Mouse (Mus musculus) left cerebral cortex, postnatal 25 days (tissue): Measurements from ENCODE around the gene 2310039H08Rik. TPM values are rescaled to one million over a fixed set of nuclear protein-coding genes. Genes with fewer than 3 reads are reported as not detected.

Source experiments
- DNase-seq, 2 experiments: peaks; one replicate each; pipeline ENCODE4 v3.0.0; 2022; ENCODE audit warnings: low spot score in 2 of 2, mixed read lengths in 1 of 2
- intact Hi-C: fragments of 180-260 bp; cut with DNase I; formaldehyde crosslinking; loops from one replicate; pipeline ENCODE4 v1.15.1; 2025
- total RNA-seq, 2 experiments: library from RNA; stranded (reverse); gene quantifications; 2 replicates each; pipeline ENCODE4 v1.2.3; 2021

Gene 2310039H08Rik
- total RNA-seq, 2 experiments from 2014 or later, result 5.7 to 10.8 TPM

- intact Hi-C loops, result no loop called here
- no peak for DNase-seq
Observed at GRCm38 (mm10) chr17:46796743-46797142, 24.3 kb downstream of the 2310039H08Rik start.

DNA sequence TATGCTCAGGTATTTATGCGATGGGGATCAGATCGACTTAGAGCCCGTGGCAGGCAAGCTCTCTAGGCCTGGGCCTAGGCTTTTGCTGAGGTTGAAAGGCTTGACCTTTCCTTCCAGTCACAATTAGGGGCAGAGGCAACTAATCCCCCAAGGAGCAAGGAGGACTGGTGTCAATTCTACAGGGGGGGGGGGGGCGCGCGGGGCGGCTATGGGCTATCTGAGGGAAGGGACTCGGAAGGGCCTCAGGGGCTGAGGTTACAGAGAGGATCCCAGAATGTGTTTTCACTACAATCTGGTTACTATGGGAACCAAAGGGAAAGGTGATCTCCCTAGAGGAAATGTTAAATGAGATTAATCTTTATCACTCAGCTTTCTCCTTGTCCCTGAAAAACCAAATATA is 25.0 kb downstream of the 2310039H08Rik start:
- DNase-seq, result no peak
- intact Hi-C loops, result no loop called here

DNA sequence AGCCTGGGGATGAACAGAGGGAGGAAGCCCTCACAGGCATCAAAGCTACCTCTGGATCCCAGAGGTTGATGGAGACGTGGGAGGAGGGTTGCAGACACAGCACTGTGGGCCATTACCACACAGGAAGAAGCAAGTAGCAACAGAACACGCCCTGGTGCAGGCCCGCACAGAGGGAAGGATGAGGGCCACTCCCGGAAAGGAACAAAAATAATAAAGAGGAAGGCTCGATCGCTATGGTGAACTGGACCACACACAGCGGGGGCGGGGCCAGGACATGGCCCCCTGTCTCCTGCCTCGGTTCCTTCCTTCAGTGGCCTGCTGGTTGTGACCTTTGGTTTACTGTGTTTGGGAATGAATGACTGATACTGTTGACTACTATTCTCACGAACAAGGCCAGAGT is 27.2 kb downstream of the 2310039H08Rik start:
- intact Hi-C loops, result no loop called here

DNA sequence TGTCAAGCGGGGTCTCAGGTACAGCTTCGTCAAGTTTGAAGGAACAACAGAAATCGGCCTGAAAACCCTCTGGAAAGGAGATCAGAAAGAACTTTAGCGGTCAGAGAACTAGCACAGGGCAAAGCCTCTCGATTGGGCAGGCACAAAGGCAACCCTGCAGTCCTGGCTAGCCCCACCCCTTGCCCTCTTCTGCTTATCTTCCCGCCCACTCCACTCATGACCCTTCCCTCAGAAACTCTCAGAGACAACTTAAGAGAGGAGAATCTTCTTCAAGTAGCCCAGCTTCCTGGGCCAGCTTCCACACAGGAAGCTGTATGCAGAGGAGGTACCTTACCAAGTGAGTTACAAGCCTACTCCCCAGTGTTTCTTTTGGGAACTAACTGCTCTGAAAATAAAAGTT is 29.3 kb downstream of the 2310039H08Rik start:
- no peak for DNase-seq
- intact Hi-C loops, result no loop called here

More for the DNA sequence above, 27.2 kb downstream of the 2310039H08Rik start:
- no peak for DNase-seq

DNA sequence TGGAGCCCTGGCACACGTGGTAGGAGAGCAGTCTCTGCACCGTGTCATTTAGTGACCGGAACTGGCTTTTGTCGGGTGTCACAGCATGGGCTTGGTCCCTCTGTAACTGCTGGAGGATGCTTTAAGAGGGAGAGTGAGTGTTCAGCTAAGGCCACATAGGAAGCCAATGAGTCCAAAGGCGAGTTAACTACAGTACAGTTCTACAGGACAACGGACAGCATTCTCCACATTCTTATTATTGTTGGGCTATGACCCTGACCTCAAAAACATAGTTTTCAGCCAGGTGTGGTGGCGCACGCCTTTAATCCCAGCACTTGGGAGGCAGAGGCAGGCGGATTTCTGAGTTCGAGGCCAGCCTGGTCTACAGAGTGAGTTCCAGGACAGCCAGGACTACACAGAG is 35.9 kb downstream of the 2310039H08Rik start:
- intact Hi-C loops, result no loop called here
- DNase-seq, result no peak

- DNase-seq, result no peak
- intact Hi-C loops, result no loop called here
Observed at GRCm38 (mm10) chr17:46809131-46809830, 36.8 kb downstream of the 2310039H08Rik start.

DNA sequence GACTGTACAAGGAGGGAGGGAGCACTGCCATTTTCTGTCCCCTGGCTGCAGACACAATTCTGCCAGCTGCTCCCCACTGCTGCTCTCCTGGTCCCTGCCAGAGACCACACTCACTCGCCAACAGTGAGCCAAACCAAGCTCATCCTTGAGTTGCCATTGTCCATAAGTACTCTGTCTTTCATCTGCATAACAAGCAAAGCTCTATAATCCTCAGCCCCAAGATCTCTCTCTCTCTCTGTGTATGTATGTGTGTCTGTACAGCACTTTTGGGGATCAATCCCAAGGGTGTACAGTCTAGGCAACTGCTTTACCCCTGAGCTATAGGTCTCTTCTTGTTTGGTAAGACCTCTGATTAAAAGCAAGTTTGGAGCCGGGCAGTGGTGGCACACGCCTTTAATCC is 38.2 kb downstream of the 2310039H08Rik start:
- intact Hi-C loops, result no loop called here
- DNase-seq, result no peak

GRCm38 (mm10) chr17:46812442-46812841 is 40.0 kb downstream of the 2310039H08Rik start:
- intact Hi-C loops, result no loop called here
- DNase-seq, result no peak

DNA sequence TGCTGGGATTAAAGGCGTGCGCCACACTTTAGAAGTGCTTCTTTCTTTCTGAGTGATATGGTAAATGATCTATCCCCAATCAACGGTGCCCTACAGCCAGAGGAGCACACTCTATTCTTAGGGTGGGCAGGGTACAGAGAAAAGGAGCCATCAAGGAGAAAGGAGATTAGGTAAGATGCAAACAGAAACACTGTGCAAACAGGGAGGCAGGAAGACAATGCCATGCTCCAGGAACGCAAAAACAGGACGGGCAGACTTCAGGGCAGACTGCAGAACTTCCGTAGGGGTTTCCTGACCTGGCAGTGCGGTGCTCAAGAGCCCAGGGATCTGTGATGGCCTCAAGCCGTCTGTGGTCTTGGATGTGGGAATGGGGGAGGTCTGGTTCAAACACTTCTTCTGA is 41.2 kb downstream of the 2310039H08Rik start:
- no peak for DNase-seq
- intact Hi-C loops, result no loop called here

DNA sequence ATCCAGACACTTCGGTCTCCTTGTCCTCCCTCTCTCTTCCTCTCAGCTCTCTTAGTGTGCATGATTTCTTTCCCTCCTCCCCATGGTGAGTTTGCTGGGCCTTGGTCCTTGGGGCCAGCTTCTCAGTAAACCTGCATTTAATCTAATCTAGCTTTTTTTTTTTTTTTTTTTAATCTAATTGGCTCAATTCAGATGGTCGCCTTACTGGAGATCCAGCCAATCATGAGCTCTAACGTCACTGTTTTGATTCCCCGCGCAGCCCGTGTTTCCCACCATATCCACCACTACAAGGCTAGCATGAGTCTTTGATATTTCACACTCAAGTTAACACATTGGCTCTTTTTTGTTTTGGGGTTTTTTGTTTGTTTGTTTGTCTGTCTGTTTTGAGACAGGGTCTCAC is 42.1 kb downstream of the 2310039H08Rik start:
- DNase-seq, result no peak
- intact Hi-C loops, result no loop called here

DNA sequence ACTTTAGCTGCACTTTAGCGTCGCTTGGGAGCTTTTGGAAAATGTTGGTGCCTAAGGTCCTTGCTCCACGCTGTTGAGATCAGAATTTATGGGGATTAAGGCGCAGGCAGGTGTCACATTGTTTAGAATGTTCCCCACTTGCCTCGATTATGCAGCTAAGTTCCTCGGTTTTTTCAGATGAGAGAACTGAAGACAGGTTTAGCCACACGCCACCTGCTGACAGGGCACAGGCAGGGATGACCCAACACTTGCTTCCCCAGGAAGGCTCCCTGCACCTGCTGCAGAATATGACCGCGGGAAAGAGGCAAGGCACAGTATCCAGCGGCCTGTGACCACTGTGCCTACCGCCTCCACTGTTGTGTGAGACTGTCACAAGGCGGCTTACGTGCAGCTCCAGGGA is 43.9 kb downstream of the 2310039H08Rik start:
- intact Hi-C loops, result no loop called here
- DNase-seq, result no peak

DNA sequence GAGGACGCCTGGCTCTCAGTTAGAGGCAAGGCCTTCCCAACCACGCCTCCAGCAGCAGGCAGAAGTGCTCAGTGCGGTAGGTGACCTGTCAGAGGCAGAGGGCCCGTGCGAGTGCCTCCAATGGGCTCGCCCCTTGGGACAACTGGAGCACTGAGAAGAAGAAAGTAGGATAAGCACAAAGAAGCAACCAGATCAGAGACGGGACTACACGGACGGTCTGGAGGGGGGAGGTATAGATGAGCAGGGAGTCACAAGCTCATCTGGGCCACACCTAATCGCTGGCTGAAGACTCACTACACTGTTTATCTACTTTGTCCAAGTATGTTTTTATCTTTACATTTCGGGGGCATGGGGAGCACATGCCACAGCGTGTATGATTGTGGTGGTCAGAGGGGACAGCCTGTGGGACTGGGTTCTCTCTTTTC is 45.3 kb downstream of the 2310039H08Rik start:
- intact Hi-C loops, result no loop called here
- no peak for DNase-seq

DNA sequence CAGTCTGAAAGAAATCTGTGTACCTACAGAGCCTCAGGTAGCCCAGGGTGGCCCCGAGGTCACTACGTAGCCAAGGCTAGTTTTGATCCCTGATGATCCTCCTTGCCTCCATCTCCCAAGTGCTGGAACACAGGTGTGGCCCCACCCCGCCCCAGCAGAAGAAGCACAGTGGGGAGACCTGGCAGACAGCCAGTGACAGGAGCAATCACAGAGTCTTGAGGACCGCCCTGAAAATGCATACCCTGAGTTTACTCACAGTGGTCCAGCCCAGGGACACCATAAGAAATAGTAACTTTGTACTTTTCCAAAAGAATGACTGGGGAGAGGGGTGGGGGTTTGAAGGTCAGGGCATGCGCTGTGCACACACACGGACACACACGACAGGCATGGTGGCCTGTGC is 48.2 kb downstream of the 2310039H08Rik start:
- no peak for DNase-seq
- intact Hi-C loops, result no loop called here

Other genes starting within 250 kb of the 2310039H08Rik start
- gene Cul9, start 226.2 kb upstream of the 2310039H08Rik start, total RNA-seq, result 10 to 100 TPM; 55.8 to 59.3 TPM
- gene Srf, start 216.5 kb upstream of the 2310039H08Rik start, total RNA-seq, result 10 to 100 TPM; 58.8 to 63.8 TPM
- 10 to 100 TPM in 1 of 2 experiments, 1 to 10 TPM in 1; 9.5 to 10.5 TPM for gene Ptk7, start 143.1 kb upstream of the 2310039H08Rik start, total RNA-seq
- gene Klc4, start 126.6 kb upstream of the 2310039H08Rik start, total RNA-seq, result 10 to 100 TPM; 17.8 to 20.4 TPM
- gene Mrpl2, start 126.4 kb upstream of the 2310039H08Rik start, total RNA-seq, result 10 to 100 TPM; 51.0 to 51.5 TPM
- gene Cul7, start 122.3 kb upstream of the 2310039H08Rik start, total RNA-seq, result 10 to 100 TPM; 25.6 to 27.1 TPM
- gene Rrp36, start 98.3 kb upstream of the 2310039H08Rik start, total RNA-seq, result 10 to 100 TPM; 17.1 to 18.2 TPM
- gene Mea1, start 93.8 kb upstream of the 2310039H08Rik start, total RNA-seq, result 100 to 1,000 TPM; 117 to 123 TPM
- 100 to 1,000 TPM; 211 to 226 TPM for gene Klhdc3, start 91.7 kb upstream of the 2310039H08Rik start, total RNA-seq
- gene Ppp2r5d, start 67.5 kb upstream of the 2310039H08Rik start, total RNA-seq, result 10 to 100 TPM; 81.2 to 91.0 TPM
- 10 to 100 TPM; 48.1 to 49.1 TPM for gene Pex6, start 61.2 kb upstream of the 2310039H08Rik start, total RNA-seq
- under 1 TPM; 0.48 to 0.57 TPM for gene Gnmt, start 43.5 kb upstream of the 2310039H08Rik start, total RNA-seq
- gene Cnpy3, start 20.4 kb upstream of the 2310039H08Rik start, total RNA-seq, result 10 to 100 TPM; 65.5 to 66.0 TPM
- not detected for gene Ptcra, start 8.9 kb upstream of the 2310039H08Rik start, total RNA-seq
- gene Rpl7l1, start 10.0 kb downstream of the 2310039H08Rik start, total RNA-seq, result 10 to 100 TPM; 45.7 to 51.9 TPM
- gene Bicral, start 85.8 kb downstream of the 2310039H08Rik start, total RNA-seq, result 10 to 100 TPM; 41.6 to 49.7 TPM
- gene Tbcc, start 118.0 kb downstream of the 2310039H08Rik start, total RNA-seq, result 10 to 100 TPM; 32.4 to 36.7 TPM
- gene Prph2, start 137.8 kb downstream of the 2310039H08Rik start, total RNA-seq, result not detected
- gene Ubr2, start 237.9 kb downstream of the 2310039H08Rik start, total RNA-seq, result 10 to 100 TPM; 50.6 to 57.0 TPM